Comparison of ENCODE assay signal across 1 mouse cellular context in the genomic region with DNA sequence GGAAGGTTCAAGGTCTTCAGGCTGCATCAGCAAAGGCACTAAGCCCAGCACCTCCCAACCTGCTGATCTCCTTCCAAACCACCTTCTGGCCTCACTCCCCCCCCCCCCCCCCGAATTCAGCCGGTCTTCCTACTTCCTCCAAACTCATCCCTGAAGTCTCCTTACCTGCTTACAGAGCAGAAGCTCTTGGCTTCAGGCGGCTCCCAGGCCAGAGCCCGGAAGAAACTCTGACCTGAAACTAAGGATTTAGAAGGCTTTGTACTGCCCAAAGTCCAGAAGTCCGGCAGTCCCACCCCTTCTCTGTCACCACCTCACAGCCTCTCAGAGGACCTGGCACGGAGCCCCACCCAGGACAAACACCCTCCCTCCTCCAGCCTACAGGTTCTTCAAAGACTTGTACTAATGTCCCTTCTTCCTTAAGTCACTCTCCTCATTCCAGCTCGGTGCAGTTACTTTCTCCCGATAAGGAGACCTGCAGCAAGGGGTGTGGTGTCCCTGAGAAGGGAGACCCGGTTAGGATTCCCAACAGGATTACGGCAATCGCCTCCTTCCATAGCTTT.
TF ChIP-seq lines count a peak whose summit lies in the region.

No protein-coding gene starts in this region.

TF ChIP-seq in myocyte, 11 proteins besides CTCF, POLR2A, EP300 and RAD21 (continued from another document):
- TF ChIP-seq TCF12 (IDR thresholded peaks at IDR 0.05; ENCODE audit: insufficient read depth, poor library complexity, severe bottlenecking) (no peak), CEBPB (IDR thresholded peaks at IDR 0.05; ENCODE audit: insufficient read depth, poor library complexity, severe bottlenecking) (no peak), USF1 (IDR thresholded peaks at IDR 0.05; ENCODE audit: low read depth) (no peak), MAX (IDR thresholded peaks at IDR 0.05; ENCODE audit: low read depth) (no peak)
